Mouse (Mus musculus): ENCODE data around the gene Dnmt1. TPM values are rescaled to one million over a fixed set of nuclear protein-coding genes. Genes with fewer than 3 reads are reported as not detected.

Dnmt1 gene
- total RNA-seq, 2 experiments from 2014 or later, result 6.0 to 7.7 TPM

GRCm38 (mm10) chr9:20889185-20890141, 70.2 kb downstream of the Dnmt1 start:
- no peak for DNase-seq
- intact Hi-C loops (cut with DNase I), result no loop called here

GRCm38 (mm10) chr9:20888386-20888765, 71.3 kb downstream of the Dnmt1 start:
- DNase-seq, result no peak
- intact Hi-C loops (cut with DNase I), result no loop called here

DNA sequence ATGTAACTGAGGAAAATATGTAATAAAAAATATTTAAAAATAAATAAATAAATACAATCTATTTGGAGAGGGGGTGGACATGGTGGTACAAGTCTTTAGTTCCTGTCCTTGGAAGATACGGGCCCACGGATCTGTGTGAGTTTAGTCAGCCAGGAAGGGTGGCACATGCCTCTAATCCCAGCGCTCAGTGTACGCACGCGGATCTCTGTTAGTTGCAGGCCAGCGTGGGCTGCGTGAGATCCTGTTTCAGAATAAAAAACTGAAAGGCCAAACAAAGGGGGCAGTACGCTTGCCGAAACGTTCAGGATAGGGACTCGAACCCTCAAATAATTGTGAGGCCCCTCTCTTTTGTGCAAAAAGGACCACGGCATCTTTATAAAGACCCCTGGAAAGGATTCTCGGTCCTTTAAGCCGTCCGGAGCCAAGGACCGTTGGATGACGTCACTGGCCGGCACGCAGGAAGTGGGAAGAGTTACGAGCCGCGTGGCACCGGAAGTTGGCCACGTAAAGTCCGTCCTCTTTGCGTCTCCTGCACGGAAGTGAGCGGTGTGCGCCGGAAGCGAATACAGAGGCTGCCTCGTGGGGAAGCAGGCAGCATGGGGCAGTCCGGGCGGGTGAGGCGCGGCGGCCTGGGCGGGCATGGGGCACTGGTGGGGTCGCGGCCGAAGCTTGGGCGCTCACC, 71.8 kb downstream of the Dnmt1 start, which contains the start of gene Ppan:
Gene Ppan, plus strand, starts transcription at position 472 of the 682 bp plus-strand sequence.
- peak; percentile 90 to 93 for DNase-seq
- intact Hi-C loops (cut with DNase I), result no loop called here

DNA sequence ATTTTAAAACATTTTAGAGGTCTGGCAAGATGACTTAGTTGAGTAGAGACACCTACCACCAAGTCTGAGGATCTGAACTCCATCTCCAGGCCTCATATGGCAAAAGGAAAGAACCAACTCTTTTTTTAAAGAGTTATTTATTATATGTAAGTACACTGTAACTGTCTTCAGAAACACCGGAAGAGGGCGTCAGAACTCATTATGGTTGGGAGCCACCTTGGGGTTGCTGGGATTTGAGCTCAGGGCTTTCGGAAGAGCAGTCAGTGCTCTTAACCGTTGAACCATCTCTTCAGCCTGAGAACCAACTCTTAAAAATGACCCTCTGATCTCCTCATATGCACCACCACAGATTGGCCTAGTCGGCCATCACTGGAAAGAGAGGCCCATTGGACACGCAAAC, 72.5 kb downstream of the Dnmt1 start:
- intact Hi-C loops (cut with DNase I), result no loop called here

DNA sequence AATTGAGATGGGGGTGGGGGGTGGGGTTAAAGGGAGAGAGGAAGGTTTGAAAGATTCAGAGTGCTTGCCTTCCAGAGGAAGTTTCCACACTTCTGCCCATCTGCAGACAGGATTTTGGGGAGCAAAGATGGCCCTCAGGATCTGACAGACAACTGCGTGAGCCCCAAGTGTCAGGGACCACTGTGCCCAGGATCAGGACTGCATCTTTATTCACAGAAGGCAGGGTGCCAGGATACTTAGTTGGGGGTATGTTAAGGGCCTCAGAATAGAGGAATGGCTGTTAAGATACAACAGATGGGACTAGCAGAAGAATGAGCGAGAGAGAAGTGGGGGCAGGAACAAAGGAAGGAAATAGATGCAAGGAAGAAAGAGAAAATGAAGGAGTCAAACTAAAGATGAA, 73.1 kb downstream of the Dnmt1 start:
- no peak for DNase-seq
- intact Hi-C loops (cut with DNase I), result no loop called here

More for the DNA sequence above, 72.5 kb downstream of the Dnmt1 start:
- no peak for DNase-seq

- intact Hi-C loops (cut with DNase I), result no loop called here
- no peak for DNase-seq
These were observed 80.4 kb downstream of the Dnmt1 start, which contains the start of gene Angptl6 for GRCm38 (mm10) chr9:20879097-20879792. TSS of gene Angptl6 (minus strand) at chr9:20879727.

- intact Hi-C loops (cut with DNase I), result no loop called here
- no peak for DNase-seq
These were observed 81.0 kb downstream of the Dnmt1 start for GRCm38 (mm10) chr9:20878710-20879065.

GRCm38 (mm10) chr9:20878041-20878709, 81.5 kb downstream of the Dnmt1 start:
- DNase-seq, result peak; percentile 99
- intact Hi-C loops (cut with DNase I), result no loop called here

- no peak for DNase-seq
- intact Hi-C loops (cut with DNase I), result no loop called here
These were observed 82.3 kb downstream of the Dnmt1 start for GRCm38 (mm10) chr9:20877118-20878040.

DNA sequence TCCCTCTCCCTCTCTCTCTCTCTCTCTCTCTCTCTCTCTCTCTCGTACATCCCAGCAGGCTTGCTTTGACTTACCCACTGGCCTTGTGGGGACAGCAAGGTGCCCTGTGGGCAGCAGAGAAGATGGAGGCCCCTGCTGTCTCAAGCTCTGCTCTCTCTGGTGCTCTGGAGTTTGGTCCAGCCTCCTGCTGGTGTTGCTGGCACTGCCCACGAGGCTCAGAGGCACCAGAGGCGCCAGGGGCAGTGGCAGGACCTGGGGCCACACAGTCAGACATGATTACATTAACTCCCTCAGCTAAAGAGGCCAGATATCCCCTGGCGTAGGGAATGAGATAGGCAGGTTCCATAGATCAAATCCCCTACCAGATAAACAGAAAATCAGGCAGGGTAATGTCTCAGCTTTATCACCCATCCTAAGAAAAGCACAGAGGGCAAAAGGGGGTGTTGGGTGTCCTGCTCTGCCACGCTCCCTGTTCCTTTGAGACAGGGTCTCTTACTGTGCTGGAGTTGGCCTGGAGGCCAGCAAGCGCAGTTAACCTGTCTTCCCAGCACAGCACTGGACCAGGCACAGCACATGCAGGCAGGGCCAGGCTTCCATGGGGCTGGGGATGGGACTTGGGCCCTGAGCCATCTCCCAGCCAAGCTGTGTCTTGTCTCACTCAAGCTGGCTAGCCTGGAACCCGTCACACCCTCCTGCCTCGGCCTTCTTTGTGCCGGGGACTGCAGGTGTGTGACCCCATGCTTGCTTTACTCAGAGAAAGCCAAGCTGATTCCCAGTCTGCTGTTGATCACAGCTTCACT, 83.2 kb downstream of the Dnmt1 start:
- no peak for DNase-seq
- intact Hi-C loops (cut with DNase I), result no loop called here

DNA sequence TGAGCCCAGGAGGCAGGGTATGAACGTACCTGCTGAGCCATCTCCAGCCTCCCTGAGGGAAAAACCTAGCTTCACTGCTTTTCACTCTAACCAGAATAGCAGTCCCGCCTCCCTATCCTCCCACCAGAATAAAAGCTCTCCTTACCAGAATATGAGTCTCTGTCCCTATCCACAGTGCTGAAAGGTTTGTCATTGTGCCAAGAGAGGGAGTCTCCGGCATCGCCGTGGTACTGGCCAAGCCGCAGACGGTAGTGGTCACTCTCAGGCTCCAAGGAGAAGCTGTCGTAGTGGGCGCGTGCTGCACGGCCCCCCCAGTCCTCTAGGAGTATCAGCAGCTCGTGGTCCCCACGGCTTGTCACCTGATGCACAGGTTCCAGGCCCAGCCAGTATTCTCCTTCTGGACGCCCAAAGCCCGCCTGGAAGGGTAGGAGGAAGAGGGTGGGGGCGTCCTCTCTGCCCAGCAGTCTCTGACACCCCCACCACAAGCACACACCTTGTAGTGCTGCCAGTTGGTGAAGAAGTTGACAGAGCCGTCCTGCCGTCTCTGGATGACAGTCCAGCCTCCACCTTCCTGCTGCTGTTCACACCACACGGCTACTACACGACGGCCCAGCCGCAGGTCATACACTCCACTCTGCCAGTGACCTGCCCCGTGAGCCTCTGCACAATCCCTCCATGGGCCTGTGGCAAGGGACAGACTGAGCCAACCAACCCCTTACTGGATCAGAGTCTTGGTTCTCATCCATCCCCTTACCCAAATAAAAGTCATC, 84.5 kb downstream of the Dnmt1 start:
- DNase-seq, result no peak
- intact Hi-C loops (cut with DNase I), result no loop called here

DNA sequence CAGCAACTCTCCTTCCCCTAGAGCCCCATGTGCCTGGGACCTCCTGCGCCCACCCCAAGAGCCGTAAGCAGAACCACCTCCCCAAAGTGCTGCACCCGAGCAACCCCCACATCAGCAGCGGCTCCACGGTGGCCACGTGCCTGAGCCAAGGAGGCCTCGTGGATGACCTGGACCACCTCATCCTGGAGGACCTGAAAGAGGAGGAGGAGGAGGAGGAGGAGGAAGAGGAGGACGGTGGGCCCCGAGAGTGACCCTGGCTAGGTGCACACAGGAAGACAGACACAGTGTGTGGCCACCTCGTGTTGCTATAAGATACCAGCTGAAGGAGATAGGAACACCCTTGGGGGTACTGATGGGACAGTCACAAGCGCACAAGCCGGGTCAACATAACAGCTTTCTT, 86.2 kb downstream of the Dnmt1 start:
- intact Hi-C loops (cut with DNase I), result no loop called here
- no peak for DNase-seq

DNA sequence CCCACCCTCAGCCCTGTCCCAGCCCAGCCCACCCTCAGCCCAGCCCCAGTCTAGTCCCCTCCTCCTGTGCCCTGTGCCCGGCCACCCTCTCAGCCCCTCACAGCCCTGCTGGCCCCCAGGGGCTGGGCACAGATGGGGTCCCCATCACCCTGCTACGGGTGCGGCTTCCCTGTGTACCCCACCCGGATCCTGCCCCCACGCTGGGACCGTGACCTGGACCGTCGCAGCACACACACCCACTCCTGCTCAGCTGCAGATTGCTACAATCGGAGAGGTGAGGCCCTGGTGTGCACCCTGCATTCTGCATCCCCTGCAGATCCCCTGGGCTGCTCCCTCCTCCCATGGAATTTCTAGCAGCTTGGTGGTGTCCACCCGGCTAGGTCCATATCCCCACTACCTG, 86.7 kb downstream of the Dnmt1 start:
- DNase-seq, result no peak
- intact Hi-C loops (cut with DNase I), result no loop called here

DNA sequence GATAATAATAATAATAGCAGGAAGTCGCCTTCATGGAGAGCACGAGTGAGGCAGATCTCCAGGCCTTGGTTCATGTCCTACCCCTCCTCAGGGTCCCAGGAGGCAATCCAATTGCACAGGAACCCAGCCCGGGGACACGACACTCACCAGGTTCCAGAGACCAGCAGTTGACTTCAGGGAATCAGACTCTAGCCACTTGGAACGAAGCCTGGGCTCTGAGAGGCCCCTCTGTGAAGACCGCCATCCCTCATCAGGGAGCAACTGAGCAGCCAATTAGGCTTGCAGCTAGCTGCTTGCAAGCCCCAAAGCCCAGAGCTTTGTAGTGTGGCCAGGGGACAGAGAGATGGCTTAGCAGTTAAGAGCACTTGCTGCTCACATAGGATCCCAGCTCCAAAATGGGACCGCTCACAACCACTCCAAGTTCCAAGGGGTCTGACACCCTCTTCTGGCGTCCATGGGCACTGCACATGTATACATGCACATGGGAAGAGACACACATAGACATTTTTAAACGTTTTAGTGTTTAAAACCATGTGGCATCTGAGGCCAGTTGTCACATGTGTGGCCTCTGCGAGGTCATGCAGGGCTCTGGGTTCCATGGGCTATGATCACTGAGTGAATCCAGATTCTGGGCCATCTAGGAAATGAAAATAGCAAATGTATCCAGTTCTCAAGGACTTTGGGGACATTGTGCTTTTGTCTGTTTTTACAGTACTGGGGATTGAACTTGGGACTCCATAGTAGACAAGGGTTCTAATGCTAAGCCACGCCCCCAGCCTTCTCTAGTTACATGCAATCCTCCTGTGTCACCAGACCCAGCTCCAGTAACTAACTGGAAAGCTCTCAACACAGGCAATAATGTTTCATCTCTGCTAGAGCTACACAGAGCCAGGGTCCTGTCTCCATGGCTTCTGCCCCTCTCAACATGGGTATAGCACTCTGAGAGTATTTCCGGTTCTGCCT, 89.2 kb downstream of the Dnmt1 start:
- no peak for DNase-seq
- intact Hi-C loops (cut with DNase I), result no loop called here

GRCm38 (mm10) chr9:20869246-20869645, 90.4 kb downstream of the Dnmt1 start:
- DNase-seq, result no peak
- intact Hi-C loops (cut with DNase I), result no loop called here

- peak; percentile 25 to 35 for DNase-seq
- intact Hi-C loops (cut with DNase I), result no loop called here
These were observed 91.2 kb downstream of the Dnmt1 start, which contains the start of gene A230050P20Rik for GRCm38 (mm10) chr9:20868448-20869001. TSS of gene A230050P20Rik (plus strand) at chr9:20868642.
